Mouse (Mus musculus) liver, postnatal 0 days (tissue): ENCODE results near the gene Htatip2. TPM values are rescaled to one million over a fixed set of nuclear protein-coding genes. Genes with fewer than 3 reads are reported as not detected.

ENCODE experiments used
- ATAC-seq: fragments of 200-750 bp; cut with Nextera tagmentation; 2 replicates; pipeline ENCODE4 v1.8.0; 2017; ENCODE audit warnings: mild to moderate bottlenecking, moderate library complexity
- DNase-seq: peaks from one replicate; pipeline ENCODE4 v3.0.0-alpha.2; 2016
- H3K27ac ChIP-seq: fragments of 300-500 bp; sonication (generic); 2 replicates; pipeline ENCODE4 v1.5.1; 2014; ENCODE audit warnings: antibody characterized with exemption, moderate library complexity, mild to moderate bottlenecking, low read depth
- H3K27me3 ChIP-seq: fragments of 300-500 bp; sonication (generic); 2 replicates; pipeline ENCODE4 v1.6.1; 2014; ENCODE audit warnings: low read length, control low read depth, mixed read lengths; ENCODE audit not compliant: insufficient read depth
- H3K36me3 ChIP-seq: fragments of 300-500 bp; sonication (generic); replicated peaks from 2 replicates; pipeline ENCODE4 v1.6.1; 2014; ENCODE audit warnings: mild to moderate bottlenecking, control low read depth, low read length, moderate library complexity, mixed read lengths; ENCODE audit not compliant: insufficient read depth
- H3K4me1 ChIP-seq: fragments of 300-500 bp; sonication (generic); 2 replicates; pipeline ENCODE4 v1.6.1; 2014; ENCODE audit warnings: antibody characterized with exemption, mild to moderate bottlenecking, control low read depth; ENCODE audit not compliant: insufficient read depth
- H3K4me2 ChIP-seq: fragments of 300-500 bp; sonication (generic); 2 replicates; pipeline ENCODE4 v1.6.1; 2014; ENCODE audit warnings: low read depth, mild to moderate bottlenecking, low read length, moderate library complexity, mixed read lengths
- H3K4me3 ChIP-seq: fragments of 300-500 bp; sonication (generic); 2 replicates; pipeline ENCODE4 v1.5.1; 2014; ENCODE audit warnings: low read depth, low read length
- H3K9ac ChIP-seq: fragments of 300-500 bp; sonication (generic); replicated peaks from 2 replicates; pipeline ENCODE4 v1.6.1; 2014; ENCODE audit warnings: mild to moderate bottlenecking, moderate library complexity
- H3K9me3 ChIP-seq: fragments of 300-500 bp; sonication (generic); 2 replicates; pipeline ENCODE4 v1.6.1; 2016; ENCODE audit warnings: mild to moderate bottlenecking, control low read depth, low read length, mixed read lengths
- CTCF ChIP-seq: sonication (generic); IDR thresholded peaks from 2 replicates; pipeline ENCODE4 v1.5.1; 2016; ENCODE audit warnings: antibody characterized with exemption, low read depth
- EP300 ChIP-seq: IDR thresholded peaks from 2 replicates; pipeline ENCODE4 v1.6.1; 2016; ENCODE audit warnings: antibody characterized with exemption, low read depth, mild to moderate bottlenecking
- WGBS: fragments of 180-500 bp; shearing (Covaris S2); extraction: QIAGEN DNeasy Blood & Tissue Kit; methylation state at CpG from one replicate; pipeline ENCODE4 v1.1.7; 2014; ENCODE audit not compliant: insufficient replicate concordance; 5-methylcytosine and 5-hydroxymethylcytosine counted together
- polyA plus RNA-seq: library from polyadenylated mRNA; unstranded; fragments of >200 nt; fragmentation: Nextera tagmentation; extraction: Ambion mirVana; gene quantifications from 2 replicates; pipeline ENCODE4 v1.2.1, GENCODE M21; 2015

Htatip2 gene
- polyA plus RNA-seq, 1 experiment from 2014 or later = 56.7 TPM

DNA sequence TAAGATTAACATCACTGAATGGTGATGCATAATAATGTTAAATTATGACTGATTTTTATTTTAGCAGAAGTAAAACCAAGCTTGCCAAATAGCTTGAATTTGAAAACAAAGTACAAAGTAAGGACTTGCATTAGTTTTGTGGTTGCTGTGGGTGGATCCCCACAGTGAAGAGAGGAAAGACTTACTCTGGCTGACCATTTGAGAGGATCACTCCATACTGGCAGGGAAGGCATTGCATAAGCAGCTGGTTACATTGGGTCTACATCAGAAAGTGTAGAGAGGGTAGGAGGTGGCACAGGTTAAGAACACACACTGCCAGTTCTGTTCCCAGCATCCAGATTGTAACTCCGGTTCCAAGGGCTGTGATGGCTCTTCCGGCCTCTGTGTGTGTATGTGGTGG is 24.1 kb downstream of the Htatip2 start:
- Histone ChIP-seq H3K27ac (no peak overlapping the region), H3K9me3 (no peaks in the 10 kb centered on the region), H3K4me3 (no peak overlapping the region), H3K9ac (no peak overlapping the region), H3K4me1 (peaks cover 10% of the 10 kb centered on the region), H3K4me2 (no peak overlapping the region), H3K36me3 (peaks cover 47% of the 10 kb centered on the region), H3K27me3 (no peaks in the 10 kb centered on the region)
- TF ChIP-seq EP300 (no peak), CTCF (no peak)
- 85% methylated on average over 2 of the region's 2 CpGs for WGBS
- ATAC-seq (no peak), DNase-seq (no peak)

DNA sequence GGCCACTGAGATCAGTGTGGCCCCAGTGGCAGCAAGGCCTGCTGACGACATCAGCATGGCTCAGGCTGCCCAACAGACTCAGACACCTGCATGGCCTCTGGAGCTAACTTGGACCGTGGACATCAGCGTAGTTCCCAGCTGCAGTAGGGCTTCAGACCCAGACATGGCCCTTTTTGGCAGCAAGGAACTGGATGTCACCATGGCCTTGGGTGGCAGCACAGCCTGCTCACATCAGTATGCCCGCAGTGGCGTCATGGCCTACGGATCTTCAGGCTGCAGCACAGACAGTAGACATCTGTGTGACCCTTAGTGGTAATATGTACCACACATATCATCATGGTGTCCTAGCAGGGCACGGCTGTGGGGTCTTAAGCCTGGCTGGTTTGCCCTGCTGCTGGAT is 26.2 kb downstream of the Htatip2 start:
- no peak for ATAC-seq
- H3K4me2 ChIP-seq = no peak overlapping the region
- no peaks in the 10 kb centered on the region for H3K27me3 ChIP-seq
- peaks cover 52% of the 10 kb centered on the region for H3K36me3 ChIP-seq
- no peak for DNase-seq
- no peak overlapping the region for H3K4me3 ChIP-seq
- no peak overlapping the region for H3K27ac ChIP-seq
- no peaks in the 10 kb centered on the region for H3K9me3 ChIP-seq
- no peak overlapping the region for H3K9ac ChIP-seq
- no peak for TF ChIP-seq EP300
- TF ChIP-seq CTCF = no peak
- H3K4me1 ChIP-seq = no peaks in the 10 kb centered on the region
- 86% methylated on average over 7 of the region's 7 CpGs for WGBS

GRCm38 (mm10) chr7:49786618-49787382 is 27.9 kb downstream of the Htatip2 start:
- DNase-seq (peak; percentile 62), ATAC-seq (no peak; the same call in 1 of the 2 replicates)
- H3K4me2 ChIP-seq = no peak overlapping the region

DNA sequence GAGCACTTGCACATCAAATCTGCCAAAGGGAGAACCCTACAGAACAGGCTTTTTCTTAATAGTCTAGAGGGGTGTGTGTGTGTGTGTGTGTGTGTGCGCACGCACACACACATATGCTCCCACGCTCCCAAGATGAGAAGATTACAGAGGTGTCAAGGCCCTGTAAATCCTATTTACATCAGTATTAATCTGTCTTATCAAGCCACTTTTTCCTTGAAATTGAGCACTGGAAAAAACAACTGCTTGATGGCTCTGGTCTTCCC is 28.4 kb downstream of the Htatip2 start:
- 97% methylated on average over 3 of the region's 3 CpGs for WGBS
- peaks cover 52% of the 10 kb centered on the region for H3K36me3 ChIP-seq

More at GRCm38 (mm10) chr7:49786618-49787382, 27.9 kb downstream of the Htatip2 start:
- TF ChIP-seq EP300 = no peak
- peak; percentile 72 for TF ChIP-seq CTCF
- no peak overlapping the region for H3K4me3 ChIP-seq
- H3K36me3 ChIP-seq = peaks cover 56% of the 10 kb centered on the region
- no peaks in the 10 kb centered on the region for H3K9me3 ChIP-seq
- no peak overlapping the region for H3K27ac ChIP-seq
- no peaks in the 10 kb centered on the region for H3K27me3 ChIP-seq
- no peak overlapping the region for H3K9ac ChIP-seq
- 66% methylated on average over 12 of the region's 12 CpGs for WGBS
- no peaks in the 10 kb centered on the region for H3K4me1 ChIP-seq

GRCm38 (mm10) chr7:49794304-49794703 is 35.4 kb downstream of the Htatip2 start:
- WGBS = 70% methylated on average over 2 of the region's 2 CpGs
- Histone ChIP-seq H3K9me3 (no peaks in the 10 kb centered on the region), H3K4me2 (no peak overlapping the region), H3K27me3 (no peaks in the 10 kb centered on the region), H3K9ac (no peak overlapping the region), H3K27ac (no peak overlapping the region), H3K4me3 (no peak overlapping the region), H3K4me1 (no peaks in the 10 kb centered on the region), H3K36me3 (peaks cover 46% of the 10 kb centered on the region)
- no peak for DNase-seq
- TF ChIP-seq CTCF (no peak), EP300 (no peak)
- no peak for ATAC-seq

More for the DNA sequence above, 28.4 kb downstream of the Htatip2 start:
- DNase-seq (no peak), ATAC-seq (no peak)
- TF ChIP-seq CTCF = no peak
- TF ChIP-seq EP300 = no peak
- H3K4me3 ChIP-seq = no peak overlapping the region
- no peak overlapping the region for H3K4me2 ChIP-seq
- H3K27ac ChIP-seq = no peak overlapping the region
- H3K9ac ChIP-seq = no peak overlapping the region
- no peaks in the 10 kb centered on the region for H3K9me3 ChIP-seq
- H3K4me1 ChIP-seq = no peaks in the 10 kb centered on the region
- H3K27me3 ChIP-seq = no peaks in the 10 kb centered on the region

- Histone ChIP-seq H3K36me3 (peaks cover 52% of the 10 kb centered on the region), H3K9me3 (no peaks in the 10 kb centered on the region), H3K4me1 (no peaks in the 10 kb centered on the region), H3K4me2 (no peak overlapping the region), H3K27ac (no peak overlapping the region), H3K4me3 (no peak overlapping the region), H3K27me3 (no peaks in the 10 kb centered on the region), H3K9ac (no peak overlapping the region)
- no peak for DNase-seq
- 43% methylated on average over 1 of the region's 1 CpGs for WGBS
- no peak for TF ChIP-seq EP300
- TF ChIP-seq CTCF = no peak
- no peak for ATAC-seq
Observed at GRCm38 (mm10) chr7:49797171-49797570, 38.3 kb downstream of the Htatip2 start.
